Mouse (Mus musculus) gastrocnemius, adult 2 months (tissue): ENCODE results near the gene Sigmar1. TPM values are rescaled to one million over a fixed set of nuclear protein-coding genes. Genes with fewer than 3 reads are reported as not detected.
"Not testable (repeated sequence)": the region's sequence is repeated elsewhere in the genome, so short reads cannot be mapped to it uniquely, and the experiment has no call there.

Experiments
- DNase-seq: peaks from one replicate; pipeline ENCODE4 v3.0.0; 2022
- H3K27ac ChIP-seq: fragments of 200-600 bp; 2 replicates; pipeline ENCODE4 v1.8.1; 2022; ENCODE audit warnings: mild to moderate bottlenecking
- H3K4me3 ChIP-seq: fragments of 200-600 bp; 2 replicates; pipeline ENCODE4 v1.8.1; 2022; ENCODE audit warnings: mild to moderate bottlenecking, moderate library complexity
- CTCF ChIP-seq: fragments of 200-600 bp; IDR thresholded peaks from 2 replicates; pipeline ENCODE4 v1.8.1; 2022; ENCODE audit warnings: antibody characterized with exemption, mild to moderate bottlenecking, moderate library complexity
- intact Hi-C: fragments of 180-260 bp; cut with DNase I; formaldehyde crosslinking; loops from one replicate; pipeline ENCODE4 v1.15.1; 2025
- total RNA-seq, 2 experiments: library from RNA; stranded (reverse); gene quantifications; 2 replicates each; pipeline ENCODE4 v1.2.3; 2021

The Sigmar1 gene
- total RNA-seq, 2 experiments from 2014 or later = 8.2 to 13.3 TPM

DNA sequence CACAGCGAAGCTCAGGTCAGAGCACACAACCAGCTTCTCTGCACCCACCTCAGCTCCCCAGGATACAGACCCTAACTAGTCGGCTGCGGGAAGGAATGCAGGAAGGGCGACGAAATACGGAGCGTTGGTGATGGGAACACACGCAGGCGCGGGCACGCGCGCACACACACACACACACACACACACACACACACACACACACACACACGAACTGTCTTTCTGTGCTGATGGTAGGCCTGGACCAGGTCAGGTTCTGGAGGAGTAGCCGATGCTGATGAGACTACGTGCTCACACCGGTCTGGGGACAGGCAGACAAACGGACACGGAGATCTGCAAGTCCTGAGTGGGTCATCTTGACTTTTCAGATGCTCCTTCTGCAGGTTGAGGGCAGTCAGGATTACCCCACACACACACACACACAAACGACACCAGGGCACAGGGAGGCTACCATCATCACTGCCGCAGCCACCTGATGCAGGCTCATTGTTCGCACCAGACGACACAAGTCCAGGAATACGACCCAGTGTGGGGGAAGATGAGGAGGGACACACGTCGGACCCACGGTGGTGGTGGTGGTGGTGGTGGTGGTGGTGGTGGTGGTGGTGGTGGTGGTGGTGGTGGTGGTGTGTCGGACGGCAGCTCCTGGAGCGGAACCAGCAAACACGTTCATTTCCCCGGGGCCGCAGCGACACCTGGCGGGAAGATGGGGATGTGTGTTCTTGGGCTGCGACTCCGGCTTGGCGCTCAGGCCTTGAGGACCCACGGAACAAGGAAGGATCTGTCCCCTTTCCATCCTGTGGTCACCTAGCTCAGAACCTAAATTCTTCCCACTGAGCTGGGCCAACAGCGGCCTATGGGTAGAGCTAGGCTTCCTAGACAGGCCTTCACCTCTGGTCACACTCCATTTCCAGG lies 58.8 kb downstream of the Sigmar1 start, which contains the start of gene Cntfr:
Cntfr (minus strand) TSS at position 160 of the 912 bp plus-strand sequence.
- TF ChIP-seq CTCF = peak; percentile 68
- peak within 1 kb of the TSS; percentile 70 for H3K27ac ChIP-seq
- peak; percentile 89 for DNase-seq
- intact Hi-C loops = not testable (repeated sequence)
- H3K4me3 ChIP-seq = peak within 1 kb of the TSS; percentile 59

DNA sequence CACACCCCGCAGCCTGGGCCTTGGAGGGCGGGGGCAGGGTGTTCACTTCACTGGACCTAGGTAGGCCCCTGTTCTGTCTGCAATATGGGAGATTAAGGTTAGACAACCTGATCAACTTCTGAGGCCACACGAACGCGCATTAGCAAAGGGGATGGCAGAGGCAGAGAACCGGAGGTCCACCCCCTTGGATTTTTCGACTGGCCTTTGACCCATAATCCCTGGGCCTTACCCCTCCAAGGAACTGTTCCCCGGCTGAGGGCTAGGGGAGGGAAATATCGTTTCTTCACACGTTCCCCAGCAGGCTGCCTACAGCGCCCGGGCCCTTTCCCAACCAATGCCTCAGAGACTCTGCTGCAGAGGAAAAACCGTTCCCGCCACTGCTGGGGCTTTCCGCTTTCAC lies 59.5 kb downstream of the Sigmar1 start:
- H3K27ac ChIP-seq, intact Hi-C loops, DNase-seq: not testable (repeated sequence)
- peak overlapping the region; percentile 41 for H3K4me3 ChIP-seq

DNA sequence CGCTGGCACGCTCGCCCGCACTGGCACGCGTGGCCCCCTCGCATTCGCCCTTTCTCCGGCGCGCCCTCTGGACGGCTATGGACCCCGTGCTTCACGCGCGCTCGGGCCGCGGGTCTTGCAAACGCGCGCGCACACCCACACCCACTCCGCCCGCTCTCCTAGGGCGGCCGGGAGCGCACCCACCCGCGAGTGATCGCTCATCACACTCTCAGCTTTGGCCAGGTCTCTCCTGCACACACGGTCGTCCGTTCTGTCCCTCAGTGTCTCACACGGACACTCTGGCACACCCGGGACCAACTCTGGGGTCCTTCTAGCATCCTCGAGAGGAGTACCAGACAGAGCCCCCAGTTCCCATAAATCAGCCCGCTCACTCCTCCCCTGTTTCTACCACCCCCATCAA lies 60.2 kb downstream of the Sigmar1 start:
- peak overlapping the region; percentile 59 for H3K4me3 ChIP-seq
- intact Hi-C loops, DNase-seq: not testable (repeated sequence)
- peak overlapping the region; percentile 51; the same call in 1 of the 2 replicates for H3K27ac ChIP-seq

DNA sequence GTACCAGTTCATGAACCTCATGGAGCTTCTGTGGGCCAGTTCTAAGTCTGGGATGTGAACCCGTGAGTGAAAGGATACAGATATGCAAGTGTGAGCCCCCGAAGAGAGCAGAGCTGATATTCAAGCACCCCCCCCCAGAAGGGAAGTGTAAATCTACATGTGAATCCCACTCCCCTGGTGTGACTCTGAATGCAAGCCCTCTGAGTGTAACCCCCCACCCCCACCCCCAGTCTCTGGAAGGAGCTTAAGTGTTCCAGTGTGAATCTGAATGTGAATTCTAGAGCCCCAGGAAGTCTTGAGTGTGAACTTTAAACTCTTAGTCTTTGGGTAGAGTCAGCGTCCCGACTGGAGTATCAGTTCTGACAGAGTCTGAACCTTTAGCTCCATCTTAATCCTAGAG lies 62.4 kb downstream of the Sigmar1 start:
- peak overlapping the region; percentile 13; the same call in 1 of the 2 replicates for H3K4me3 ChIP-seq
- DNase-seq, H3K27ac ChIP-seq, intact Hi-C loops: not testable (repeated sequence)

DNA sequence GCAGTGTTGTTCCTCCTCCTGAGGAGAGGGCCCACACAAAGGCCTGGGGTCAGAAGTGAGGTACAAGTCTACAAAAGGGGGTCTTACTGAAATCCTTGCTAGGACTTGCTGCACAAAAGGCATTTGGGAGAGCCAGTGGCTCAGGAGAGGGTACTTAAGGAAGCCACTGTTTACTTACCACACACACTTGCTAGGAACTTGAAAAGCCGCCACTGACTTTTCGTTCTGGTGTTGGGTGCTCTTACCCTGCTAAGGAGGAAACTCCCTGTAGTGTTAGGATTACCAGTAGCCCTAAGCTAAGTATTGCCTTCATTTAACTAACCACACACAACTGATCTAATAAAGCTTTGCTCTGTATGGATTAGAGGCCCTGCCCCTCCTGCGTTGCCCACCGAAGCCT lies 65.9 kb downstream of the Sigmar1 start:
- H3K27ac ChIP-seq, DNase-seq, intact Hi-C loops, H3K4me3 ChIP-seq: not testable (repeated sequence)

DNA sequence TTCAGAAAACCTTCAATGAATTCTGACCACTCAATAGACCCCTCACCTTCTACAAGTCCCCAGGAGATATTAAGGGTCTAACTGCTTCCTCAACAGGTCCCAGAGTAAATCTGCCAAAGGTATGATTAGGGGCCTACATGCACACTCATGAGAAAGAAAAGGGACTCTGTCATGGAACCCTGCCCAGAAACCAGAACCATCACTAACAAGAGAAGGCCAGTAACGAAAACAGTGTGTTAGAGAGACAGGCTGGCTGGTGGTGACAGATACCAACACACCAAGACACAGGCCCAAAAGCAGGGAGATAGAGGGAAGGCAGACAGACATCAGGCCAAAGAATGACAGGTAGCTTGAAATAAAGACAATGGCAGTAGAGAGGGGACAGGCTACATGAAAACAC lies 67.4 kb downstream of the Sigmar1 start:
- intact Hi-C loops, H3K4me3 ChIP-seq, H3K27ac ChIP-seq, DNase-seq: not testable (repeated sequence)

Other genes starting within 250 kb of the Sigmar1 start
- gene 1110017D15Rik, start 238.8 kb downstream of the Sigmar1 start, total RNA-seq = under 1 TPM in 1 of 2 experiments, not detected in 1; 0.67 TPM
- 10 to 100 TPM; 18.0 to 24.3 TPM for gene Fam219a, start 186.6 kb downstream of the Sigmar1 start, total RNA-seq
- gene Dnaic1, start 186.4 kb downstream of the Sigmar1 start, total RNA-seq = under 1 TPM; 0.56 to 0.59 TPM
- 10 to 100 TPM in 1 of 2 experiments, 1 to 10 TPM in 1; 9.1 to 11.9 TPM for gene Enho, start 115.8 kb downstream of the Sigmar1 start, total RNA-seq
- 10 to 100 TPM; 27.3 to 55.3 TPM for gene Cntfr, start 59.1 kb downstream of the Sigmar1 start, total RNA-seq
- gene Il11ra1, start 56.2 kb downstream of the Sigmar1 start, total RNA-seq = 10 to 100 TPM; 33.3 to 73.4 TPM
- gene Rpp25l, start 42.6 kb downstream of the Sigmar1 start, total RNA-seq = 10 to 100 TPM; 50.1 to 58.4 TPM
- gene Dctn3, start 33.0 kb downstream of the Sigmar1 start, total RNA-seq = 10 to 100 TPM; 40.6 to 42.4 TPM
- gene Arid3c, start 25.0 kb downstream of the Sigmar1 start, total RNA-seq = not detected
- gene Galt, start 929 bp downstream of the Sigmar1 start, total RNA-seq = 10 to 100 TPM; 27.0 to 41.1 TPM
- gene Ccl27a, start 18.1 kb upstream of the Sigmar1 start, total RNA-seq = 10 to 100 TPM; 15.4 to 19.2 TPM
- not detected for gene Gm21541, start 147.5 kb upstream of the Sigmar1 start, total RNA-seq
- 1 to 10 TPM in 1 of 2 experiments, not detected in 1; 1.4 TPM for gene Gm20878, start 185.4 kb upstream of the Sigmar1 start, total RNA-seq
- under 1 TPM in 1 of 2 experiments, not detected in 1; 0.08 TPM for gene Fam205a4, start 209.9 kb upstream of the Sigmar1 start, total RNA-seq